Mouse (Mus musculus): ENCODE measurements around the gene Hmgcs2.

Gene Hmgcs2

DNA sequence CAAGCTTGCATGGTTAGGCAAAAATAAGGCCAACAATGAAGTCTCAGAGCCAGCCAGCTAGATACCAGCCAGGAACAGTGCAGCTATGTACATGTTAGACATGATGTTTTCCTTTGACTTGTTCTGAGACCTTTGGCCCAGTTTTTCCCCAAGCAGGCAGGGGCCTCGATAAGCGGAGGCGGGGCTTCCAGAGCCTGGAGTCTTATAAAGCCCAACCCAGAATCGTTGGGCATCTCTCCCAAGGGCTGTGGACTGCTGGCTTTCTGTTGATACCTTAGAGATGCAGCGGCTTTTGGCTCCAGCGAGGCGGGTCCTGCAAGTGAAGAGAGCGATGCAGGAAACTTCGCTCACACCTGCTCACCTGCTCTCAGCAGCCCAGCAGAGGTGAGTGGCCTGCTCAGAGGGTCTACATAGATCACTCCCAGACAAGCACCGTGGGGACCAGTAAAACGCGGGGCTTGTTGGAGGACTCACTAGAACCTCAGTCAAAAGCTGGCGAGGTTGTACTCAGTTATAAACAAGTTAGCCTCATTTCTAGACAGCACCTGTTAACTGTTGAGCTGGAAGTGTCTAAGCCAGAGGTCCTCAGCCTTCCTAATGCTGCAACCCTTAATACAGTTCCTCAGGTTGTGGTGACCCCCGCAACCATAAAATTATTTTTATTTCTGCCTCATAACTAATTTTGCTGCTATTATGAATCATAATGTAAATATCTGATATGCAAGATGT is at the start of gene Hmgcs2:
TSS of gene Hmgcs2 (plus strand) at position 232 of the 729 bp plus-strand sequence.
- peak; percentile 18 to 42 for DNase-seq

DNA sequence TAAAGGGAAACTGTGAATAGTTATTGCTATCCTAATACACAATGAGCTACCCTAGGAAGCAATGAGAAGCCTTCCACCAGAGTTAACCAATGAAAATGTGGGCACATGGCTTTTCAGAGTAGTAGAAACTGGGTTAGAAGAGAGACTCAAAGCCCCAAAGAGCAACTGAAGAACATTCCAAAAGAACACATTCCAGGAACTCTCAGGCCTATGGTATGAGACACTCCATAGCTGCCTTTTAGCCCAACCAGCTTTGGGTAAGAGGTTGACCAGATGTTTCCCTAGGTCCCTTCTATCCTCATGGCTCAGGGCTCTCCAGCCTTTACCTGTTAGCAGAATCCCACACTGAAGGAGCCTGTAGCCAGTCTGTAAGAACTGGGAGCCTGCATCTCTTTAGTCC is 46.7 kb upstream of the Hmgcs2 start:
- no peak for DNase-seq

DNA sequence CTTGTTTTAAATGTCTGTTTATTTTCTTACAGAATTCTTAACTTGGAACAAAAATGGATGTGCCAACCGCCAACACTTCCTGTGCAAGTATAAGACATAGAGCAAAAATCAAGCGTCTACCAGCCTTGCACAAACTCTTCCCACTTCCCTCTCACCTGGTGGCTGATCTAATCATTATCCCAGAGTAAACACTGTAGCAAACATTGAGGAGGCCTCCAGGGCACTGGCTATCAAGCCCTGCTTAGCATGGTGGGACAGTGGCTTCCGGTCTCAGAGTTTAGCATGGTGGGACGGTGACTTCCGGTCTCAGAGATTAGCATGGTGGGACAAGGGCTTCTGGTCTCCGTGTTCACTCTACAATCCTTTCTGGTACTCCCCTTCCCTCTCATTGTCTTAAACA is 44.0 kb upstream of the Hmgcs2 start:
- DNase-seq = no peak

DNA sequence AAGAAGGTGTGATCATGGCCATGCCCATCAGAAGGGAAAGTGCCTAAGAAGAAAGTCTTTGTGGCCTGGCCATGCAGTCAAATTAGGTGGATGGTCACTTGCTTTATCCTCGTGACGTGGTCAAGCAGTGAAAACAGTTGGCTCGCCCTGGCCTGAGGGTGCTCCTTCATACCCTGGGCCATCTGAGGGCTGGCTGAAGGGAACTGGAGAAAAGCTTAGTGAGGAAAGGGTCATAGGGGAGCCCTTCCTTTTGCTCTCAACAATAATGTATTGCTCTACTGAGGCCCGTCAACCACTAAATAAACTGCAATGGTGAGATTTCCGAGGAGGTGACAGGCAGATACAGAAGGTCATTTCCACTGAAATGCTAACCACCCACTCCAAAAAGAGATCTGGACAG is 43.0 kb upstream of the Hmgcs2 start:
- DNase-seq = no peak

DNA sequence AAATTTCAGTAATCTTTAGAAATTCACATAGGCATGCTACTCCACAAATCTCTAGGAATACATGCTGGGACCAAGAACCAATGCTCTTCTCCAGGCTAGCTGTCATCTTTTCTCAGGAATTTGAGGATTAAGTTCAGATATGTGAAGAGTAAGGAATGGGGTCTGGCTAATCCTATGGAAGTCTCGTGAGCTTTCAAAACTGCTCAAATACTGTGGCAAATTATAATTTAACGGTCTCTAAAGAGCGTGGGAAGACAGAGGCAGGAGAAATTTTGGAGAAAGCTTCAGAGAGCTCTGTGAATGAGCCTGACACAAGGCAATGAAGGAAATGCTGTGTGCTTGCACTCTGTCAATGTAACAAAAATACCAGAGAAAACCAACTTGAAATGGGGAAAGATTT is 42.1 kb upstream of the Hmgcs2 start:
- DNase-seq = no peak

DNA sequence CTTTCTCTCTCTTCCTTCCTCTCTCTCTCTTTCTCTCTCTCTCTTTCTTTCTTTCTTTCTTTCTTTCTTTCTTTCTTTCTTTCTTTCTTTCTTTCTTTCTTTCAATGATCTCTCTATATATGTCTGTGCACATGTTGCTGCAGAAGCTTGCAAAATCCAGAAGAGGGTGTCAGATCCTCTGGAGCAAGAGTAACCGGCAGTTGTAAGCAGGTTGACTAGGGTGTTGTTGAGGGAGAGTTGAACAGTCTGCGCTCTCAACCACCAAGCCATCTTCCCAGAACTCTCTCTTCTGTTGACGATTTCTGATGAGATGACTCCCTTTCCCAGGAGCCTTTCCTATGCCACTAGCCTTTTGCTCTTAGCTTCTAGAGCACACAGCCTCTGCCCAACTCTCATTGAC is 38.2 kb upstream of the Hmgcs2 start:
- no peak for DNase-seq

DNA sequence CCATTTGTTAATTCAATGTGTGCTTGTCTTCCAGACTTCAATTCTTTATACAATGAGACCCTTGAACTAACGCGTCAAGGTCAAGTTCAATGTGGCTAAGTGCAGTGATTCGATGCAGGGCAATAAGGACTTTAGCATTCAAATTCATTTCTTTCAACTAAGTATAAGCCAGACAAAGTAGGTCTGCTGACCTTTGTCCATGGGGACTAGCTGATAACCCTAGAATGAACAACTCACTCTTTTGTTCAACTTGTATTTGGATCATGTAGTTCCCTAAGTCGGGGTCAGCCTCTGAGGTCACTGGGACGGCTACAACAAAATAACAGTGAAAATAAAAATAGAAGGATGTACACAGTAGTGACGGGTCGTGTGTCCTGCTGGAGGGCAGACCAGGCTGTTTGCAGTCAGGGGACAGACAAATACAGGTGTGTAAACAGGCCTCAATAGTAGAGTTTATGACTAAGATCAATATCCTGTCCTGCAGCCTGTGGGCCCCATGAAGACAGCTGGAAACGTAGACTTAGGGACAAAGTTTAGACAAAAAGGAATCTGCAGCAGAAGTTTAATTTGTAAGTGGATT is 37.7 kb upstream of the Hmgcs2 start:
- no peak for DNase-seq

DNA sequence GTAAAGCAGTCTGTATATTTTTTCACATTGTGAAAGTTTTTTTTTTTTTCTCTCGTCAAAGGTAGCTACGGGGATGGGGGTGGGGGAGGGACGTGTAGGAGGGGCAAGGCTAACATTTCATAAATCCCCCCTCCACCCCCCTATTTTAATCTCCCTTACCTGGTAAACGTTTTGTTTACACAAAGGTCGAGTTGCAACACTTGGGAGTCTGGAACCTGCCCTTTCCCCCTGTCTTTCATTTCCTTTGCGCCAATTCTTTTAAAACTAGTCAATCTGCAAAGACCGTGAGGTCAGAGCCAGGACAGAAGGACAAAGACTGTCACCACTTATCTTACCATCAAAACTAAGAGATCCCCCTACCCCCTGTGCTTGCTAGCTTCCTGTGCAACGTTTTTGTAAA is 34.3 kb upstream of the Hmgcs2 start:
- no peak for DNase-seq

DNA sequence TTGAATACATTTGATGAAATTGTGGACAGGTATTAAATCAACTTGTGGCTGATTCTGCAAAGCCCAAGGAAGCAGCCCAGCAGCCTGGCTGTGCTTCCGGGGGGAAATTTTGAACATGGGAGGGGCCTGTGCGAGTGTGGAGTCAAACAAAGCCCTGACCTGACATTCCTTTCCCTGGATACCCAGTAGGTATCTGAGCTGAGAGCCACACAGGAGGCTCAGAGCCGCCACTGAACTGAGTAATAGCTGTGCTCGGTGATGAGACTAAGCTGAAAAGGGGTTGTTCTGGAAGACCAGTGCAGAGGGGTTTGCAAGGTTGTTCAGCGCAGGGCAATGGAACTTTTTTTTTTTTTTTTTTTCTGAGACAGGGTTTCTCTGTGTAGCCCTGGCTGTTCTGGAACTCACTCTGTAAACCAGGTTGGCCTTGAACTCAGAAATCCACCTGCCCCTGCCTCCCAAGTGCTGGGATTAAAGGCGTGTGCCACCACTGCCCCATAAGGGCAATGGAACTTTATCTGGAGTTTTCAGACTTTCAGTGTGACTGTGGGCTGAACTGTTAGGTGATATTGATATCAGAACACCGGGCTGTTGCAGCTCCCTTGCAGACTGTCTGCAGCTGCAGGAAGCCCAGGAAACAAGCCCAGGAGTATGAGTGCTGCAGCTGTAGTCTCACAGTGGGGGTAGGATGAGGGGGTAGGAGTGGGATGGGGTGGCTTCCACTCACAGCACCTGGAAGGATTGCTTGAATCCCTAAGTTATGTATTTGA is 33.1 kb upstream of the Hmgcs2 start:
- DNase-seq = no peak

DNA sequence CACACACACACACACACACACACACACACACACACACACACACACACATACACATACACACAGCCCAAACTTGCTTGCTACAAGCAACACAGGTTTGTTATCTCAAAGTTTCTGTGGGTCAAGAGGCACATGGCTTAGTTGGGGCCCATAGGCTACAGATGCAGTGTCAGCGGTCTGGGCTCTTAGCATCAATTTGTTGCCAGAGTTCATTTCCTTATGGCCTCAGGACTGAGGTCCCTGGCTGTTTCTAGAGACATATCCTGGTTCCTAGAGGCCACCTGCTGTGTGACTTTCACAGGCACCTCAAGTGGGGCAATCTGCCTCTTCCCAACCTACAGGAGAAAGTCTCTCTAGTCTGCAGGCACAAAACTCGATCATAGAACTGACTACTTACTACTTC is 30.9 kb upstream of the Hmgcs2 start:
- no peak for DNase-seq

DNA sequence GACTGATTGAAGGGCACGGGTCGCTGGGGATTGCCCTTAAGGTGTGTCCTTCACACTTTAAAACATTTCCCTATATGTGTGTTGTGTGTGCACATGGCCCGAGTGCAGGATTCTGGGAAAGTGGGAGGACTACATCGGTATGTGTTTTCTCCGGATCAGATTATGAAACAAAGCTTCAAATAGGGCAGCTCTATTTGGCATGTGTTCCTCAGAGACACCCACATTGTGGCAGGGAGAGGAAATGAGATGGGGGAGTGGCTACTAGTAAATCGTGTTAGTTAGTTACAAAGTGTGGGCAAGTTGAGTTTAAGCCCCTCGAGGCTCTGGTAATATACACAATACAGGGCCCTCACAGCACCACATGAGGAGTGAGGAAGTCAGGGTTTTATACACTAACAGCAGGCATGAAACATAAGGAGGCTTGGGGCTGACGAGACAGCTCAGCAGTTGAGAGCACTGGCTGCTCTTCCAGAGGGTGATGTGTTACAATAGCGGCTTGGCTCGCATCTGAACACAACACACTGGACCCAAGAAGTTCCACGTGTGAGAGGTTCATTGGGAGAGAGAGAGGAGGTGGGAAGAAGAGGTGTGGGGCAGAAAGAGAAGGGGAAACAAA is 30.3 kb upstream of the Hmgcs2 start:
- no peak for DNase-seq

DNA sequence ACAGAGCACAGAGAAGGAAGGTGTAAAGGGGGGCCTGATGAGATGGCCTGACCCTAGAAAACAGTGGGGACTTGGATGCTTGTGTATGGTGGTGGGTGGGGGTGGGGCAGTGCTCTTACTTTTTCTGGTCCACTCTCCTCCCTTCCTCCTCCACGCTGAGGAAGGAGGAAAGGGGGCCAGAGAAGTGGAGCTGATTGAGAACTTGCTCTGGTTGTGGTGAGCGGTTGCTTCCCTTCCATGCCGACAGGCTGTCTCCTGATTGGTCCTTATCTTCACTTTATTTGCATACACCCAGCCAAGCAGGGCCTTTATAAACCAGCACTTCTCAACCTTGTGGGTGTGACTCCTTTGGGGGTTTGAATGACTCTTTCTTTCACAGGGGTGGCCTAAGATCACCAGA is 26.2 kb upstream of the Hmgcs2 start:
- no peak for DNase-seq

DNA sequence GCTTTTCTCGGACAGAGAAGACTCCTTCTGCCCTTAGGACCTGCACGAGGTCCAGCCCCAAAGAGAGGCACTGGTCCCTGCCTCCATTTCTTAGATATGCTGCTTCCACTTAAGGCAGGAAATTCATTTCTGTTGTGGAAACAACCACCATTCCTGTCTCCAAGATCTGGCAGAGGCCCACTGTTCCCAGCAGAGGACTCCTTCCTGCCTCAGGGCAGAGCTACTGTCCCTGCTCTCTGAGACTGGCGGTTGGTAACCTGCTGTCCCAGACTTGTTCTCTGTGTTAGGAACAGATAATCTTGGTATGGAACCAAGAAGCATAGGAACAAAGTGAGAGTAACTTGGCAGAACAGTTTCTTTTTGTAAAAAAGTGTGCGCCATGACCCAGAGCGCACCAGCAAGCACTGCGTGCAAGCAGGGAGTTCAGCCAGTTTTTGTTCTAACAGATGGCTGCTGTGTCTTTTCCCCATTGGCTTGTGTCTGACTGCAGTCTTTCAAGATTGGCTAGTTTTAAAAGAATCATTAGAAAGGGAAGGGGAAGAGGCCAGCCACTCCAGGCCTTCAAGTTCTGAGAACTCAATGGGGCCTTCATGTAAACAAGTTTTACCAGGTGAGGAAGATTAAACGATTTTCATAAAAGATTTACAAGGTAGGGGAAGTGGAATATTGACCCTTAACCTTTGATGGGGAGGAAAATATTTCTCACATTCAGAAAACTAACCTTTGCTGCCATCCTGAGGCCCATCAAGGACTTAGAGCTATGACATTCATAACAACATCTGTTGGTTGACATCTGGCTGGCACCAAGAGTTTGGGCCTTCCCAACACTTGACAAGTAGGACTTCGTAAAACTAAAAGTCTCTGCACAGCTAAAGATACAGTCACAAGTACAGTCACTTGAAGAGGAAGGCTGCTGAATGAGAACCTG is 25.3 kb upstream of the Hmgcs2 start:
- DNase-seq = no peak

DNA sequence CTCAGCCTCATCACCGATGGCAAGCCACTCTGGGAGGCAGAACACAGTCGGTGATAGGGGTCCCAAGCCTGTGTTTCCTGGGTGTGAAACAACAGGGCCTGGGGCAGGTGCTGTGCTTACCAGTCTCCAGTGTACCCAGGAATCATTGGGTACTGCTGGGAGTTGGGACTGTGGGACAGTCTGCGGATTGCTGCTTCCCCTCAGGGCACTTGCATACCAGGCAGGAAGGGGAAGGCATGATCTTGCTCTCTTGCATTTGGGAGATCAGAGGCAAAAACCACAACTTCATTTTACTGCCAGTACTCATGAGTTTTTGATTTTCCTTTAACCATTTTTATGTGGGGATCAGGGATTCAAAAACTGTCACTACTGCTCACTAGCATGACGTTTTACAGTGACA is 21.5 kb upstream of the Hmgcs2 start:
- DNase-seq = no peak

DNA sequence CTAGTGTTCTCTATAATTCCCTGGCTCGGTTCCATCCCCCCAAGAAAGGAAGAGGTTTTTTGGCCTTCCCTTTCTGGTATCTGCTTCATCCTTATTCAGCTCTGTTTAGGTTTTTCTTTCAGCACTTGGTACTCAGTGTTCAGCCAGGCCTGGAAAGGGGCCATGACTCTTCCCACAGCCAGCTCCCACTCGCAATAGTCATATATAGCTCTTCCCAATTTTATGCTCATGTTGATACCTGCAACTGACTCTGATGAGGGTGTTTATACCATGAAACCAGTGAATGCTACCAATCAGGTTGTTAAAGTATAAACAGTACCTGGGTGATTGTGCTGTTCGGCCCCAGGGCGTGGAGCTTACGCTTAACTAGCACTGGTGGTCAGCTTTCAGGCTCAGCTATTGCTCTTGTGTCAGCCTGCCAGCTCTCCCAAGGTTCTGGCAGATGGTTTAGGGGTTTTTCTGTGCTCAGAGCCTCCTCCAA is 20.9 kb upstream of the Hmgcs2 start:
- DNase-seq = no peak

DNA sequence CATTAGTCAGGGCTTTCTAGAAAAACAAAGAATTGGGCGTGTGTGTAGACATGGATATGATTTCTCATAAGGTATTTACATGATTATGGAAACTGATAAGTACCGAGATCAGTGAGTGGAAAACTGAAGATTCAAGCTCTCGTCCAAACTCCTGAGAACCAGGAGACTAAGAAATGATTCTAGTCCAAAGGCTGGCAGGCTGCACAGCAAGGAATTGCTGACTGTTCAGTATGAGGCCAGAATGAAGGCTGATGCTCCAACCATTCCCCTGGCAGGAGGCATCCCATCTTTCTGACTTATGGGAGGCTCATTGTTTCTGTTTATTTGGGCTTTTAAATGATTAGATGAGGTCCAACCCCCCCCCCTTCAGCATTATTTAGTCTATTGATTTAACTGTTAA is 19.7 kb upstream of the Hmgcs2 start:
- no peak for DNase-seq

DNA sequence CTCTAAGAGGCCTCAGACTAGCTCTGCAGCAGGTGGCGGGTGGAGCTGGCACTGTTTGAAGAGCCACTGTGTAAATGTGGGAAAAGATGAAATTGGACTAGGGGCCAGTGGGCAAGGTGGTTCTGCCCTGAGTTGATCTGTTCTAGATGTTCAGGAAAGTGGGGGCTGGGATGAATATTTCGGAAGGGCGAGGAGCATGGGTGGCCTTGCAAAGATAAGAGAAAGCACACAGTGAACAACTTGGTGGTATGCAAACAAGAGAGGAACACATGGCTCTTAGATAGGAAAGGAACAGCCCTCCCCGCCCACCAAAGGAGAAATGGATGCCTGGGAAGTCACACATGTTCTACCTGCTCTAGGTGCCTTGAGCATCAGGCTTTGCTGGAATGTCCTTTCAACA is 18.8 kb upstream of the Hmgcs2 start:
- DNase-seq = no peak

DNA sequence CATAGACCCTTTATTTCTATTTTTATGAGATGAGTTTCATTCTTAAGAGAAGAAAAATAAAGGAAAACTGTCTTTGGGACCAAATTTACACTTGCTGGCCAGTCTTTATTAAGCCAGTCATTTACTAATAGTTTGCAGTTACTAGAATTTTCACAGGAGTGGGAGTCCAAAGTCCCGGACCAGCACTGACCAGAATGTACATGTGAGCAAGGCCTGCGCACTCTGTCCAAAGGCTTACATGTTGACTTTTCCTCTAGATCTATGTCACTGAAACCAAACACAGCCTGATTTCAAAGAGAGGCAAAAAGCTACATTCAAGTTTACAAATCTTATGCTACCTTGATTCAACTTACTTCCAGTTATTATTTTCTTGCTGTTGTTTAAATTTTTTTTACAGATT is 18.1 kb upstream of the Hmgcs2 start:
- DNase-seq = no peak

DNA sequence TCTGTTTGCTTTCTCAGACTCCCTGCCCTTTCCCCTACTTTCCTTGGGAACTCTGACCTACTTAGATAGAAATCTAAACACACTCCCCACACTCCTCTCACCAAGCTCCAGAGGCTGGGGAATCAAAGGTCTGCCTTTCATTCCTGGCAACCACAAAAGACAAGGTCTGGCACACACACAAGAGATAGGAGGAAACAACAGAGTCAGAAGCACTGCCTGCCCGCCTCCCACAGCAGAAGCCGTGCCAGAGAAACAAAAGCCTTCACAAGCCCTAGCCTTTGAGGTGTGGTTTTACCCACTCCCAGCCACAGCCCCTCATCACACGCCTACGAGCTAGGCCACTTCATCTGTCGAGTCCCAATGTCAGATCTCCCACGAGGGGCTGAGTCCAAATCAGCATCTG is 13.0 kb upstream of the Hmgcs2 start:
- peak in 1 of 2 experiments; percentile 18 for DNase-seq

DNA sequence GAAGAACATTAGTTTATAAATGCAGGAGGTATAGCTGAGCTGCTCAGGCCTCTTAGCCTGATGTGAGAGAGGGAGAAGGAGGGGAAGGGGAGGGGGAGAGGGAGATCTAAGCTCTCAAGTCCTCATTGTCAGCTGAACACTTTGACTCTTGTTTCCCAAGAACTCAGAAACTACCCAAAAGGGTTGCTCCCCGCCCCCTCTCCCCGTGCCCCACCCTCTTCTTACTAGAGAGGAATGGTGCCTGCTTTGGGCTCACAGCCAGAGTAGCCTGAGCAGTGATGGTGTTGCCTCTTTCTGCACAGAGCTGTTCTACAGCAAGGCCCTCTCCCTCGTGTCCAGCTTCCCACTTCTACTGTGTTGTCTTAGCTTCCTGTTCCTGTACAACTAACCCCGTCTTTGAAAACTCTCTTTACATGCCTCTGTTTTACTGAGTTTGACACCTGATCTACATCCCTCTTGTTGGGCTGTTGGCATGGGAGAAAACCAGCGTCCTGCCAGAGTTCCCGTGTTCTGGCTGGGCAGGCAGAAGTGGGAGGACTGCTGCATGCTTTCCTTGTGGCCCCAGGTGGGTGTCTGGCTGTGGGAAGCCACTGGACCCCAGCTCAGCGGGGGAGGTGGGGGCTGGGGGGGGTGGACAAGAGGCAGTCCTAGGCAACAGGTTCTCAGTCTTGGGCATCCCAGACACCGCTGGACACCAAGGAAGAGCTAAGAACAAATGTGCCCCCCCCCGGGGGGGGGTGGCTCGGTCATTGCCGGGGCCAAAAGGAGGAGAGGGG is 6.4 kb upstream of the Hmgcs2 start:
- no peak for DNase-seq

DNA sequence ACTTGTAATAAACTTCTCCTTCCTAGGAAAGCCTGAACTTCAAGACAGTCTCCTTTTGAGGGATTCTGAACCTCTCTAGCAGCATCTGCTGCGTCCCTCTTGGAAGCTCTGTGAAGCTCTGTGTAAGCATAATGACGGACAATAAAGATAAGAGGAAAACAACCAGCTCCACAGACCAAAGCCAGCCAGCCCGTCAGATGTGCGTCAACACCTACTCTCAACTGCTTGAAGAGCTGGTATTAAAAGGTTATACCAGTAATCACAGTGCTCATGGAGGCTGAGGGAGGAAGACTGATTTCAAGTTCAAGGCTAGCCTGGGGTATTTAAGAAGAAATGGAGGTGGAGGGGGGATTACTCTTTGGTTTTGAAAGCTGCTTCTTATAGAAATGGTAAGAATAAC is 553 bp upstream of the Hmgcs2 start:
- no peak for DNase-seq
